In genomic region chr9:60616946-60617345, GRCm38 (mm10) we compare ENCODE assay signal across 8 mouse cellular contexts.
DNase-seq lines count a peak whose midpoint lies in the region; ATAC-seq lines count a peak whose summit lies in the region.

No protein-coding gene starts in this region.

- no peak overlapping the region for H3K9ac ChIP-seq in forebrain, embryonic 14.5 days (ENCODE audit: low read length)
- H3K9ac ChIP-seq in forebrain, embryonic 16.5 days (replicated peaks; ENCODE audit: low read depth, low read length) = no peak overlapping the region

- DNase-seq in forebrain, embryonic 14.5 days (ENCODE audit: low spot score) = peak; percentile 42
- DNase-seq in urinary bladder, postnatal 14 days (ENCODE audit: low spot score) = peak; percentile 31
- DNase-seq in urinary bladder, postnatal 10 days (ENCODE audit: low spot score) = no peak
- peak; percentile 27 to 43 for DNase-seq in heart, postnatal 36 days
- no peak for DNase-seq in thymus, adult 18-20 months
- DNase-seq in spleen, postnatal 10 days (ENCODE audit: low spot score in 2 of 2) = no peak

- no peaks in the 10 kb centered on the region for H3K9me3 ChIP-seq in forebrain, embryonic 14.5 days (replicated peaks; ENCODE audit: control insufficient read depth, low read length)
- H3K9me3 ChIP-seq in forebrain, embryonic 16.5 days (ENCODE audit: control insufficient read depth, low read length) = no peaks in the 10 kb centered on the region

- no peak for ATAC-seq in forebrain, embryonic 14.5 days
- no peak for ATAC-seq in forebrain, embryonic 16.5 days
- no peak for ATAC-seq in monocyte, adult 5-6 weeks (replicated peaks; ENCODE audit: insufficient number of reproducible peaks, low FRiP score, low TSS enrichment, poor library complexity, severe bottlenecking)

- 73% methylated on average over 9 of the region's 9 CpGs for WGBS in forebrain, embryonic 14.5 days
- WGBS in forebrain, embryonic 16.5 days = 51% methylated on average over 9 of the region's 9 CpGs

- H3K4me2 ChIP-seq in forebrain, embryonic 14.5 days (ENCODE audit: low read length) = no peak overlapping the region
- H3K4me2 ChIP-seq in forebrain, embryonic 16.5 days (ENCODE audit: low read length) = no peak overlapping the region

- peaks cover 39% of the 10 kb centered on the region for H3K36me3 ChIP-seq in forebrain, embryonic 14.5 days (ENCODE audit: control insufficient read depth, insufficient read depth, low read length)
- peaks cover 8% of the 10 kb centered on the region for H3K36me3 ChIP-seq in forebrain, embryonic 16.5 days (ENCODE audit: control insufficient read depth, insufficient read depth)

- no peak overlapping the region for H3K4me3 ChIP-seq in forebrain, embryonic 14.5 days (ENCODE audit: low read depth, low read length)
- no peak overlapping the region for H3K4me3 ChIP-seq in forebrain, embryonic 16.5 days (replicated peaks; ENCODE audit: low read length)

- H3K27ac ChIP-seq in forebrain, embryonic 14.5 days (ENCODE audit: low read depth, low read length) = no peak overlapping the region
- H3K27ac ChIP-seq in forebrain, embryonic 16.5 days (ENCODE audit: low read length) = no peak overlapping the region

- H3K27me3 ChIP-seq in forebrain, embryonic 14.5 days (replicated peaks; ENCODE audit: control insufficient read depth, insufficient read depth, low read length) = no peaks in the 10 kb centered on the region
- no peaks in the 10 kb centered on the region for H3K27me3 ChIP-seq in forebrain, embryonic 16.5 days (replicated peaks; ENCODE audit: control insufficient read depth, insufficient read depth, low read length)

- intact Hi-C loops in heart, postnatal 36 days (cut with DNase I) = no loop called here

- H3K4me1 ChIP-seq in forebrain, embryonic 14.5 days (ENCODE audit: control insufficient read depth, insufficient read depth, low read length) = no peaks in the 10 kb centered on the region
- H3K4me1 ChIP-seq in forebrain, embryonic 16.5 days (replicated peaks; ENCODE audit: control insufficient read depth, insufficient read depth, low read length) = no peaks in the 10 kb centered on the region; the same call in 1 of the 2 replicates

Comparison
In these comparisons a context has a peak if more than half of its experiments do, and no peak if none do; other contexts are left out.
1. DNase-seq: peak in forebrain, embryonic 14.5 days (single experiment), urinary bladder, postnatal 14 days (single experiment) and heart, postnatal 36 days (2 of 2); none in urinary bladder, postnatal 10 days (single experiment), thymus, adult 18-20 months (0 of 2) and spleen, postnatal 10 days (0 of 2).